Mouse (Mus musculus): ENCODE data around the gene Fen1.

The Fen1 gene

DNA sequence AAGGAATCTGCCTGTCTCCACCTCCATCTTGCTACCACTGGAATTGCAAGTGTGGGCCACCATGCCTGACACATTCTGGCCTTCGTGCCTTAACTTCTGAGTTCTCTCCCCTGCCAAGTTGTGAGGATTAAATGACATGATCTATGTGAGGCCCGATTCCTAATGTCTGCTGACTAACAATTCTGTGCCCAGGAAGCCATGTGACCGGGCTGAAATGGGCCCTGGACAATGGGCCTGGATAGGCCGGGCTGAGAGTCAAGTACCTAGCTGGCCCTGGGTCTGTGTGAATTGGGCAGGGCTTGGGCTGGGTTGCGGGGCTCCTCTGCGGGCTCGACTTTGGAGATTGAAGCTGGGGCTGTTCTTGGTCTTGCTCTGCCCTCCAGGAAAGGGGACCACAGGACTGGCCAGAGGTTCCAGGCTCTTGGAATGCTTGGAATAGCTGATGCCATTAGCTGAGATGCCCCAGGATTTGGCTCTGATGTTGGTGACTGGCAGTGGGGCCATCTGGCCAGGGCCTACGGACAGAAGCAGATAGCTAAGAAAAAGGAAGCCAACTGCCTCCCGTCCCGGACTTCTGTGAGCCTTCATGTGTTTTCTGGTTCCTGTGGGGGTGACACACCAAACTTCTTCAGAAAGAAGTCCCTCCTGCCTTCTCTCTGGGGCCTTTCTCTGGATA, 10.0 kb upstream of the Fen1 start:
- DNase-seq (ENCODE audit: low read depth), result no peak

DNA sequence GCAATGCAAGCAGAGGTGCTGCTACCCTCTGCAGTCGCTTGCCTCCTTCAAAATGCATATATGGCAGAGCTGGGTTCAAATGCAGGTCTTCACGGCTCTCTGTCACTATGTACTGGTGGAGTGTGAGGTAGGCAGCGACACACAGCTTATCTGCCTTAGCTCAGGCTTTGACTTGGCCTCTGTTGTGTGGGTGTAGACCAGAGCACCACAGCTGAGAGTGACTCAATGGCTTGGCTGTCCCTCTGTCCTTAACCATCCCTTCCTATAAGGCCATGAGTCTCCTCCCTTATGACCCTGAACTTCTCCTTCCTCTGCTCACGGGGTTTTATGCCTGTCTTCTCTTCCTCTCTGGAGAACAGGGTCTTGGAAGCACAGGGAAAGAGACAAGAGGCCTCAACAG, 6.9 kb upstream of the Fen1 start:
- no peak for DNase-seq (ENCODE audit: low read depth)

- no peak for DNase-seq (ENCODE audit: low read depth)
These were observed 4.9 kb upstream of the Fen1 start for GRCm38 (mm10) chr19:10208851-10209250.

DNA sequence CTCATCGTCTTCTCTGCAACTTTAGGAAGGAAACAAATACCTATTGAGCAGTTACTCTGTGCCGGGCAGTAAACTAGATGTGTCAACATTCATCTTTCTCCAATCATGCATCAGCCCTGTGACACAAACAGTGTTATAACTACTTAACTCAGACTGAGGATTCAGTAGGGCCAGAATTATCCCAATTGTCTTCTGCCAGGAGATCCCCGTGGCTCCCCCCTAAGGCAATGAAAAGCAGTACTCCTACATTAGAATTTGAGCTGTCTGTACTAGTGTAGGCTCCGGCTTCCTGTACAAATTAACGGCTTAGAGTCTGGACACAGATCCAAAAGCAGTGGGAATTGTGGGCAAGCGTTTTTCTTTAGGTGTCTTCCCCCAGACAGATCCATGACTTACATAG, 1.1 kb upstream of the Fen1 start:
- no peak for DNase-seq (ENCODE audit: low read depth)

- peak; percentile 65 for DNase-seq (ENCODE audit: low read depth)
These were observed 640 bp upstream of the Fen1 start for GRCm38 (mm10) chr19:10204616-10205001.

DNA sequence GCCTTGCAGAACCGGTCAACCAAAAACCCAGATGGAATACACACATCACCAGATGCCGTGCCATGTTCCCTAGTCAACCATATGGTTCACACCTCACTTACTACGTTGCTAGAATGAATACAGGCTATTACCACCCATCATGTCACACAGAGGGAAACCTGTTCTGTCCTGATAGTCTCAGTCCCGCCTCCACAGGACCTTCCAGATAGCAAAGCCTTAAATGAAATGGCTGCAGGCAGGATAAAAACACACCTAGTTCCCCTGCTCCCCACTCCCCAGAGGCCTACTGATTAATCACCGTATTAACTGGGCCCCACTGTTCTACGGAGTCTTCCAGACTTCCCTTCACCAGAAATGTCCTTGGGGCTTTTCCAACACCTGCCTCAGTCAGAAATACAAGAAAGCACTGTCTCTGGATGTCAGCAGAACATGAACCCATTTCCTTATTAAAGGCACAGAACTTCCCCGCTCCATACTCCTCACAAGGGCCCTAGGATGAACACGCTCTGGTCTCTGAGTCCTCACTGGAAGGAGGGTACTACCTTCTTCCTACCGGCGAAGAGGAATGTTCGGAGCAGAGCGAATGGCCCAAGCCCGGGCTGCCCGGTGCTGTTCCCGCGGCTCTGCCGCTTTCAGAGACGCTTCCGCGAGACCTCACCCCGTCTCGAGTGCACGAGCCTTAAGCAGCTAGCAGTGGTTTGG, 672 bp downstream of the Fen1 start:
- peak; percentile 86 for DNase-seq (ENCODE audit: low read depth)

DNA sequence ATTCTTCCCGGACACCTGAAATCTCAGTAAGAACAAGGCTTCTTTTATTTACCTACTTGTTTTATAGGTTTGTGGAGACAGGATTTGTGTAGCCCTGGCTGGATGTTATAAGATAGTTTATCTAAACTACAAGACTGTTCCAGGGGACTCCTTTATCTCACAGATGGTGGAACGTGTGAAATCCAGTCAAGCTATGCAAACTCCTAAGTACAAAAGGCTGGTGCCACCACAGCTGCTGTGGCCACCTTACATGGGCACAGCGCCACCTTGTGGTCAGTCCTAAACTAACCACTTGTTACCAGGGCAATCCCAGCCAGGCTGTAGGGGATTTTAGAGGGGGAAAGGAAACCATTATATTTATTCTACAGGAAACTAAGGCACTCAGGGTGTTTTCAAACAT, 5.2 kb downstream of the Fen1 start:
- DNase-seq (ENCODE audit: low read depth), result peak; percentile 78

DNA sequence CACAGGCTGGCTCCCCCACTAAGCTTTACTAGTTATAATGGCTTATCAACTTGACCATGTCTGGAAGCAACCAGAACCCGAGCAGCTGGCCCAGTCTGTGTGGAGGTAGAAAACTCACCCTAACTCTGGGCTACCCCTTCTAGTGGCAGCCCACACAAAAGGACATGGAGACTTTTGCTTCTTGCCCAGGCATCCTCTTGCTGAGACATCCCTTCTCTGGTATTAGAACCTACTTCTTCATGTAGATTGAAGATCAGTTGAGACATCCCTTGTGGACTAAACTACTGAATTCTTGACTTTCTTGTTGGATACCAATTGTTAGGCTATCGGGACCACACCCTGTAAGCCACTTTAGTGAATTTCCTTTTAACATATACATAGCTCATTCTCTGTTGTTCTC, 5.7 kb downstream of the Fen1 start:
- DNase-seq (ENCODE audit: low read depth), result no peak

- DNase-seq (ENCODE audit: low read depth), result no peak
These were observed 6.8 kb downstream of the Fen1 start for GRCm38 (mm10) chr19:10197130-10197529.

DNA sequence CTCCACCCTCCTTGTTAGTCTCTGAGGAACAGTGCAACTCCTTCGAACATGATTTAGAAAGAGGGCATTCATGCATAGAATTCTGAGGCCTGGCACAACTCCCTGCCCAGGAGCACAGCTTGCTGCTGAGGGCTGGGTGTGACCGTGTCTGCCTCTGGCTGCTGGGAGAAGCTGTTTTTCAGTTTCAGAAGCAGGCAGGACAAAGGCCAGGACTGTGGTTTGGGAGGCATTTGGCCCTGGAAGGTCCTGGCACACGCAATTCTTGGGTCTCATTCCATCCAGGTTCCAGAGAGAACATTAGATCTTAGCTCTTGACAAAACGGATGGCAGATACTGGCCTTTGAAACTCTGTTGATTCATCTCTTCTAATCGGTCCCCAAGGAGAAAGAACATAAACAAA, 8.7 kb downstream of the Fen1 start:
- no peak for DNase-seq (ENCODE audit: low read depth)

DNA sequence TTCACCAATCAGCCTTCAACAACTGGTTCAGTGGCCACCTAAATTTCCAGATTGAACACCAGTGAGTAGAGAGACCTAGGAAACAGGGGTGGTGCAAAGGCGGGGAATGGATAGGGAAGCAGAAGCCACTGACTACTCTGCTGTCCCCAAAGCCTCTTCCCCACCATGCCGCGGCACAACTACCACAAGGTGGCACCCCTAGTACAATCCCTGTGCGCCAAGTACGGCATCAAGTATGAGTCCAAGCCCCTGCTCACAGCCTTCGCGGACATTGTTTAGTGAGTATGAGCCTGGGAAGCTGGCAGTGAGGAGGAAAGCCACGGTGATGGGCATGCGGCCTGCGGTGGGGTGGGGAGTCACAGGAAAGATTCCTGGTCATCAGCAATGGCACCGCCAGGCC, 9.6 kb downstream of the Fen1 start:
- no peak for DNase-seq (ENCODE audit: low read depth)

DNA sequence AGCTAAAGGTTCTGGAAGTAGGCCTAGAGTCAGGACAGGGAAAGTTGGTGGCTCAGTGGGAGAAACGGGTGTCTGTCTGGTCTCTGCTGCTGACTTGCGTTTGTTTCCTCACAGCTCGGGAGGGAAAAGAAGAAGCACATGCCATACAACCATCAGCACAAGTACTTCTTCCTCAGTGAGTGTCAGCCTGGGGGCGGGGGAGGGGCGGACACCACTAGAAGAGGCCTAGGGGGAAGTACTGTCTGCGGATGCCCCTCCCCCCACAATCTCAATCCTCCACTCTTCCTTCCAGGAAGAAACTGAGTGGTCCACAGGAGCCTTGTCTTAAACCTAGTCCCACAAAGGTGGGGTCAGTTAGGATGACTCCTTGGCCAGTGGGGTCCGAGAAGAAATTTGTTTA, 12.6 kb downstream of the Fen1 start:
- DNase-seq (ENCODE audit: low read depth), result no peak

GRCm38 (mm10) chr19:10190796-10191195, 13.2 kb downstream of the Fen1 start:
- DNase-seq (ENCODE audit: low read depth), result peak; percentile 73

DNA sequence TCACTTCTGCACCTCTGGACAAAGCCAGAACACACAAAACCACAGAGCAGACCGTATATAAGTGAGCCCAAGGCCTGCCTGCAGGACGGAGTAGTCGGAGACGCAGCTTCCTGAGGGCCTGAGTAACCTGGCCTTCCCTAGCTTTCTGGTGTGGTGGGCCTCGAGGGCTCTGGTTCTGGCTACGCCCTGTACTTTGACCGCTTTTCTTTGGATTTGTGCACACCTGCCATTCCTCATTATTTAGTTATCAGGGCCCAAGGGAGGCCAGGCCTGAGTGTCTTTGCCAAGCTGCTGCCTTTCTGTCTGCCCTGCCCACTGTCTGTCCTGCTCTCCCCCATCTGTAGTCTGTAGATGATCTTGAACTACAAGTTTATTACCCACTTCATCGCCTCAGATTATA, 14.0 kb downstream of the Fen1 start:
- DNase-seq (ENCODE audit: low read depth), result no peak

GRCm38 (mm10) chr19:10189022-10189421, 14.9 kb downstream of the Fen1 start:
- no peak for DNase-seq (ENCODE audit: low read depth)

DNA sequence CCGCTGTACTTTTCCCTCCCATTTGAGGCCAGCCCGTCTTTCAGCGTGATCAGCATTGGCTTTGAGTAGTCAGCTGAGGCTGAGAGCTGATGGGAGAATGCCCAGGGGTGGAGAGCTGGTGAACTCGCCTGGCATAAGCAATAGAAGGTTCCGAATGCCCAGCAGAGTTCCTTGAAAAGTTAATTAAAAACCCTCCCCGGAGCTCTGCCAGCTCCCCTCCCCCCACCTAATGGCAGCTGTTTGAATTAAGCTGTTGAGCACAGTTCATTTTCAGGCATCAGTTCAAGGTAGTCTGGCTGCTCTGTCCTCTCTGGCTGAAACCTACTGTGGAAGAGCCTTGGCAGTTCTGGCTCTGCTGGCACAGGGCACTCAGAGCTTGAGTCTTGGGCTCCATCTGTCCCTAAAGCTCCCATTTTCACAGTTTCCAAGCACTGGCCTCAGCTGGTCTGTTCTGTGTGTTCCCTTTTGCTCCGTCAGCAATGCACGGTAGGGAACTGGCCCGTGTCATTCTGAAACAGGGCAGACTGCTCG, 15.6 kb downstream of the Fen1 start:
- no peak for DNase-seq (ENCODE audit: low read depth)

DNA sequence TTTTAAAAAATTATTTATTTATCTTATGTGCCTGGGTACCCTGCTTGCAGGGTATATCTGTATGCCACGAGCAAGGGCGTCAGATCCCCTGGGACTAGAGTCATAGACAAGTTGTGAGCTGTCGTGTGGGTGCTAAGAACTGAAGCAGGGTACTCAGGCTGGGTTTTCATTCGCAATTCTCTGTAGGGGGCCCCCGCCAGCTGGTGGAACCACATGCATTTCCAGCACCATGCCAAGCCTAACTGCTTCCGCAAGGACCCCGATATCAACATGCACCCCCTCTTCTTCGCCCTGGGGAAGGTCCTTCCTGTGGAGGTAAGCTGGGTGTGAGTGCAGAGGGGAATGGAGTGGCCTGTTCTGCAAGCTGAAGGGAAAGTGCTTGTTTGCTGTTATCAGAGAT, 17.4 kb downstream of the Fen1 start:
- no peak for DNase-seq (ENCODE audit: low read depth)

DNA sequence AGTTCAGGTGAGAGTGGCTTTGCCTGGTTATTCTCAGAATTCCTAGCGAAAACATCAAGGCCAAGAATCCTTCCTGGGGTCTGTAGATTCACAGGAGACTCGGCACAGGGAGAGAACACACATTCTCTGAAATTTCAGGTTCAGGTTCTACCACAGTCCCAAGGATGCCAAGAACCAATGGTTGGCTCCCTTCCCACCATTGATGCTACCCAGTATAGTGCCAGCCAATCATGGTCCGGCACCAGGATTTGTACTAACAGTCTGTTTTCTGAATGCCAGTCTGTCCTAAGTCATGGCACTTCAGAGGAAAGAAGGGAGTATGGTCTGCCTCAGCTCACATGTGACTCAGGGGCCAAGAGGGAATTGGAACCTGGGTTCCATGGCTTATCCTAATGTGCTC, 18.1 kb downstream of the Fen1 start:
- no peak for DNase-seq (ENCODE audit: low read depth)

- DNase-seq (ENCODE audit: low read depth), result no peak
These were observed 19.9 kb downstream of the Fen1 start for GRCm38 (mm10) chr19:10184096-10184495.

DNA sequence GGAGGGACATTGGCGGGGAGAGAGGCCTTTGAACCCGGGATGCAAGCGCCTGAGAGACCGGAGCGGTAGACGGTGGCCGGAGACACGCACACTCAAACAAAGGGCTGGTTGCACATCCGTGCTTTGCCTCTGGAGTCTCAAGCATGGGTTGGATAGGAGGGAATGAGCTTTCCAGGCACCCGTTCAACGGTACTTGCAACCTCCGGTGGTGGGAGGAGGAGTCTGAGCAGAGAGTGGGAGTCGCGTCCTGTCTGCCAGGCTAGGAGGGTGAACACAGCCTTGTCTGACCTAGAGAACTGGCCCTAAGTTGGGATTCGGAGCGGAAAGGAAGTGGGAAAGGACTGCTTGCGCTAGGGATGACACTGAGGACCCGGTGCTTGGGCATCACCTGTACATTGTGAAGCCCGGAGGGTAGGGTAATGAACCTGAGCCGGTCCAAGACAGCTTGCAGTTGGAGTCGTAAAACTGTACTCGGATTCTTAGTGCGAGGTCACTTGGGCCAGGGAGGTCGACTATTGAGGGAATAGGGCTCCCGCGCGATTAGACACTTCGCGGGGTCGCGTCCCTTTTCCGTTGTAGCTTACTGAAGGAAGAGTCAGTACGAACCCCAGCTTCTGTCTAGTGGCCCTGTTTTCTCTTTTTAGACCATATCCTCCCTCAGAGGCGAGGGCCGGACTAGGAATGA, 20.5 kb downstream of the Fen1 start:
- DNase-seq (ENCODE audit: low read depth), result no peak

- DNase-seq (ENCODE audit: low read depth), result peak; percentile 89
These were observed 21.2 kb downstream of the Fen1 start, which contains the start of gene Fads1 for GRCm38 (mm10) chr19:10182670-10183298. TSS of gene Fads1 (plus strand) at chr19:10182888.

GRCm38 (mm10) chr19:10182142-10182541, 21.8 kb downstream of the Fen1 start:
- DNase-seq (ENCODE audit: low read depth), result no peak

GRCm38 (mm10) chr19:10181225-10181624, 22.7 kb downstream of the Fen1 start:
- DNase-seq (ENCODE audit: low read depth), result no peak
